Comparison of ENCODE assay signal across 25 mouse cellular contexts in the genomic region with DNA sequence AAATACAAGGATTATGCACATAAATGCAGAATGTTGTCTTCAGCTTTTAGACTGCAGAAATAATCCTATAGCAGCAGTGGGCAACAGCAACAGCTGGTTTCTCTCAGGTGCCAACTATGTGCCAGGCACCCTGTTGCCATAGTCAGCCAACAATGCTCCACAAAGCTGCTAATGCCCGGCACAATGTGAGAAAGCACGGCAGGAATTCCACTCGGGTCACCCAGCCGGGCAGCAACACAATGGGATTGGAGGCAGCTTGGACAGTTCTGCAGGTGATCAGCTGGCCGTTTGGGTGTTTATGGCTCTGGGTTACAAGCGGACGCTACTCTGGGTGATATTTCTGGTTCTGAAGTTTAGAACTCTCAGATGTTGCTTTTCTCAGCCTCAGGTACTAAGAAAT.
A peak's percentile ranks its signal among the peaks of the same experiment; 100 is the strongest.
DNase-seq lines count a peak whose midpoint lies in the region; ATAC-seq and TF ChIP-seq lines count a peak whose summit lies in the region.
"Had no signal": no experiment of that assay in that cellular context is flagged by ENCODE, and none has a peak within 500 bp of the region (broad histone marks: within the 10 kb centered on the region; RNA-seq: fewer than 3 reads in every experiment).

No protein-coding gene starts in this region.

- peaks cover 68% of the 10 kb centered on the region for H3K27me3 ChIP-seq in forebrain, embryonic 10.5 days (ENCODE audit: poor library complexity, severe bottlenecking)
- peaks cover 12% of the 10 kb centered on the region; the same call in 1 of the 2 replicates for H3K27me3 ChIP-seq in forebrain, embryonic 14.5 days (replicated peaks; ENCODE audit: control insufficient read depth, insufficient read depth, low read length)
- H3K27me3 ChIP-seq in hindbrain, postnatal 0 days (ENCODE audit: insufficient read depth, low read length) = no peaks in the 10 kb centered on the region
- peaks cover 58% of the 10 kb centered on the region for H3K27me3 ChIP-seq in hindbrain, embryonic 13.5 days
- H3K27me3 ChIP-seq in embryonic facial prominence, embryonic 10.5 days (replicated peaks; ENCODE audit: low read depth, poor library complexity, severe bottlenecking) = peaks cover 14% of the 10 kb centered on the region; the same call in 1 of the 2 replicates
- H3K27me3 ChIP-seq: liver, embryonic 15.5 days had no signal

- no peak overlapping the region for H3K9ac ChIP-seq in forebrain, embryonic 14.5 days (ENCODE audit: low read length)
- H3K9ac ChIP-seq in hindbrain, postnatal 0 days (replicated peaks; ENCODE audit: low read length) = no peak overlapping the region
- no peak overlapping the region for H3K9ac ChIP-seq in hindbrain, embryonic 13.5 days
- H3K9ac ChIP-seq: embryonic facial prominence, embryonic 12.5 days; liver, embryonic 15.5 days; lung, embryonic 14.5 days; midbrain, embryonic 15.5 days had no signal

- WGBS in forebrain, embryonic 10.5 days = 31% methylated on average over 7 of the region's 7 CpGs
- 25% methylated on average over 7 of the region's 7 CpGs for WGBS in forebrain, embryonic 14.5 days
- 33% methylated on average over 7 of the region's 7 CpGs for WGBS in hindbrain, postnatal 0 days
- 51% methylated on average over 7 of the region's 7 CpGs for WGBS in hindbrain, embryonic 13.5 days
- WGBS in embryonic facial prominence, embryonic 10.5 days = 44% methylated on average over 7 of the region's 7 CpGs

- no peak for TF ChIP-seq CTCF in hindbrain, postnatal 0 days (IDR thresholded peaks at IDR 0.05; ENCODE audit: low read depth)

- no peak overlapping the region for H3K4me2 ChIP-seq in forebrain, embryonic 14.5 days (ENCODE audit: low read length)
- H3K4me2 ChIP-seq in hindbrain, postnatal 0 days (ENCODE audit: low read depth, low read length) = no peak overlapping the region
- H3K4me2 ChIP-seq in hindbrain, embryonic 13.5 days = no peak overlapping the region
- H3K4me2 ChIP-seq: embryonic facial prominence, embryonic 12.5 days; liver, embryonic 15.5 days; lung, embryonic 14.5 days; midbrain, embryonic 15.5 days had no signal

- H3K9me3 ChIP-seq in forebrain, embryonic 10.5 days = peaks cover 6% of the 10 kb centered on the region; the same call in 1 of the 2 replicates
- H3K9me3 ChIP-seq in forebrain, embryonic 14.5 days (replicated peaks; ENCODE audit: control insufficient read depth, low read length) = no peaks in the 10 kb centered on the region
- H3K9me3 ChIP-seq in hindbrain, postnatal 0 days (ENCODE audit: low read length) = 0 out of 2 replicates have a peak, but pooled peaks cover 4% of the 10 kb centered on the region
- H3K9me3 ChIP-seq in hindbrain, embryonic 13.5 days = no peaks in the 10 kb centered on the region
- peaks cover 11% of the 10 kb centered on the region for H3K9me3 ChIP-seq in embryonic facial prominence, embryonic 10.5 days
- H3K9me3 ChIP-seq: liver, embryonic 15.5 days had no signal

- no peak overlapping the region for H3K4me3 ChIP-seq in forebrain, embryonic 10.5 days
- H3K4me3 ChIP-seq in forebrain, embryonic 14.5 days (ENCODE audit: low read depth, low read length) = no peak overlapping the region
- no peak overlapping the region for H3K4me3 ChIP-seq in hindbrain, postnatal 0 days (ENCODE audit: low read length)
- H3K4me3 ChIP-seq in hindbrain, embryonic 13.5 days = no peak overlapping the region
- no peak overlapping the region for H3K4me3 ChIP-seq in embryonic facial prominence, embryonic 10.5 days
- H3K4me3 ChIP-seq: embryonic facial prominence, embryonic 12.5 days; left cerebral cortex, adult 2 months; liver, embryonic 15.5 days; midbrain, embryonic 15.5 days had no signal

- ATAC-seq in forebrain, embryonic 14.5 days = no peak
- ATAC-seq in hindbrain, postnatal 0 days = no peak
- ATAC-seq in hindbrain, embryonic 13.5 days (ENCODE audit: low FRiP score) = no peak
- ATAC-seq: forebrain, embryonic 16.5 days; intestine, postnatal 0 days; midbrain, embryonic 15.5 days; Patski had no signal

- no peak for DNase-seq in forebrain, embryonic 10.5 days (ENCODE audit: extremely low spot score, low spot score)
- no peak for DNase-seq in forebrain, embryonic 14.5 days (ENCODE audit: low spot score)
- DNase-seq in hindbrain, postnatal 0 days (ENCODE audit: low spot score) = peak; percentile 34
- DNase-seq in embryonic facial prominence, embryonic 10.5 days (ENCODE audit: low spot score) = no peak
- peak; percentile 22 for DNase-seq in heart, postnatal 4 days
- no peak for DNase-seq in spleen, postnatal 14 days (ENCODE audit: low spot score in 2 of 2)
- DNase-seq in T-cell, adult 2 months (ENCODE audit: low spot score) = no peak
- DNase-seq: adrenal gland, postnatal 36 days; cerebellum, adult 18-20 months; kidney, postnatal 14 days; lung, postnatal 14 days; right cerebral cortex, postnatal 25 days; thymus, adult 2 months; thymus, postnatal 36 days had no signal

- H3K4me1 ChIP-seq in forebrain, embryonic 10.5 days = peaks cover 39% of the 10 kb centered on the region
- peaks cover 6% of the 10 kb centered on the region for H3K4me1 ChIP-seq in forebrain, embryonic 14.5 days (ENCODE audit: control insufficient read depth, insufficient read depth, low read length)
- H3K4me1 ChIP-seq in hindbrain, postnatal 0 days (ENCODE audit: insufficient read depth, low read length) = 0 out of 2 replicates have a peak, but pooled peaks cover 3% of the 10 kb centered on the region
- peaks cover 10% of the 10 kb centered on the region for H3K4me1 ChIP-seq in hindbrain, embryonic 13.5 days (replicated peaks)
- H3K4me1 ChIP-seq in embryonic facial prominence, embryonic 10.5 days = peaks cover 46% of the 10 kb centered on the region
- H3K4me1 ChIP-seq: liver, embryonic 15.5 days had no signal

- H3K27ac ChIP-seq in forebrain, embryonic 10.5 days = 0 out of 2 replicates have a peak overlapping the region, but pooled peaks have one; percentile 53
- no peak overlapping the region for H3K27ac ChIP-seq in forebrain, embryonic 14.5 days (ENCODE audit: low read depth, low read length)
- no peak overlapping the region for H3K27ac ChIP-seq in hindbrain, postnatal 0 days
- H3K27ac ChIP-seq in hindbrain, embryonic 13.5 days = no peak overlapping the region
- peak overlapping the region; percentile 44; the same call in 1 of the 2 replicates for H3K27ac ChIP-seq in embryonic facial prominence, embryonic 10.5 days (replicated peaks)
- H3K27ac ChIP-seq: embryonic facial prominence, embryonic 12.5 days; left cerebral cortex, adult 2 months; liver, embryonic 15.5 days; midbrain, embryonic 15.5 days; stomach, postnatal 0 days had no signal

- H3K36me3 ChIP-seq in forebrain, embryonic 10.5 days (replicated peaks) = no peaks in the 10 kb centered on the region
- H3K36me3 ChIP-seq in forebrain, embryonic 14.5 days (ENCODE audit: control insufficient read depth, insufficient read depth, low read length) = no peaks in the 10 kb centered on the region
- H3K36me3 ChIP-seq in hindbrain, postnatal 0 days (ENCODE audit: insufficient read depth, low read length) = no peaks in the 10 kb centered on the region
- H3K36me3 ChIP-seq in hindbrain, embryonic 13.5 days = no peaks in the 10 kb centered on the region
- H3K36me3 ChIP-seq in embryonic facial prominence, embryonic 10.5 days (replicated peaks) = no peaks in the 10 kb centered on the region; the same call in 1 of the 2 replicates
- H3K36me3 ChIP-seq: embryonic facial prominence, embryonic 12.5 days; G1E; liver, embryonic 15.5 days; midbrain, embryonic 15.5 days had no signal

Comparison
In these comparisons a context has a peak if more than half of its experiments do, and no peak if none do; other contexts are left out.
1. H3K27ac ChIP-seq: peak in forebrain, embryonic 10.5 days (single experiment) and embryonic facial prominence, embryonic 10.5 days (single experiment); none in forebrain, embryonic 14.5 days (single experiment), hindbrain, postnatal 0 days (single experiment) and hindbrain, embryonic 13.5 days (single experiment).
2. DNase-seq: peak in hindbrain, postnatal 0 days (single experiment) and heart, postnatal 4 days (single experiment); none in forebrain, embryonic 10.5 days (single experiment), forebrain, embryonic 14.5 days (single experiment), embryonic facial prominence, embryonic 10.5 days (single experiment), spleen, postnatal 14 days (0 of 2) and T-cell, adult 2 months (single experiment).